Mouse (Mus musculus) megakaryocyte, embryonic 14.5 days (primary cell): ENCODE data around the gene Cpm.

Experiments
- FLI1 ChIP-seq: IDR thresholded peaks from 2 replicates; pipeline ENCODE4 v1.6.1; 2012; ENCODE audit warnings: low read length, inconsistent platforms, mixed read lengths
- GATA1 ChIP-seq: IDR thresholded peaks from 3 replicates; pipeline ENCODE4 v1.6.1; 2012; ENCODE audit warnings: mixed read lengths, low read length, inconsistent platforms, borderline replicate concordance

- TF ChIP-seq GATA1 (no peak), FLI1 (no peak)
These were observed 40.3 kb downstream of the Cpm start for GRCm38 (mm10) chr10:117669449-117670090.
